Mouse (Mus musculus) frontal cortex, postnatal 14 days (tissue): ENCODE measurements around the gene Anapc7.
"Not testable (repeated sequence)": the region's sequence is repeated elsewhere in the genome, so short reads cannot be mapped to it uniquely, and the experiment has no call there.

ENCODE experiments used
- DNase-seq, 2 experiments: peaks; one replicate each; pipeline ENCODE4 v3.0.0; 2022; ENCODE audit warnings: low spot score in 2 of 2

Gene Anapc7

DNA sequence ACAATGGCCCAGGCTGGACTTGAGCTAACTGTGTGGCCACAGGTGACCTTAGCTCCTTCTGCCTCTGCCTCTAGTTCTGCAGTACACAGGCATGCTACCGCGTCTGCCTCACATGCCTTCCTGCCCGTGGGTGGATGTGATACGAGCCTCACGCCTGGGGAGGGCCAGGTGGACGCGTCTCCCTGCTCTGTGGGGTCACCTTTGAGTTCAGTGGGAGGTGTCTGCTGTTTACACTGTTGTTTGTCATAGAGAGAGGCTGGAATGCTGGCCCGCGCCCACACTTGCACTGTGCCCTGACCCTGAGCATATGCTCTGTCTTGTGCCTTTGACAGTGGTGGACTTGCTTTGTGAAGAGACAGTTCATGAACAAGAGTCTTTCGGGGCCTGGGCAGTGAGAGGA lies 16.0 kb upstream of the Anapc7 start:
- DNase-seq: no peak

DNA sequence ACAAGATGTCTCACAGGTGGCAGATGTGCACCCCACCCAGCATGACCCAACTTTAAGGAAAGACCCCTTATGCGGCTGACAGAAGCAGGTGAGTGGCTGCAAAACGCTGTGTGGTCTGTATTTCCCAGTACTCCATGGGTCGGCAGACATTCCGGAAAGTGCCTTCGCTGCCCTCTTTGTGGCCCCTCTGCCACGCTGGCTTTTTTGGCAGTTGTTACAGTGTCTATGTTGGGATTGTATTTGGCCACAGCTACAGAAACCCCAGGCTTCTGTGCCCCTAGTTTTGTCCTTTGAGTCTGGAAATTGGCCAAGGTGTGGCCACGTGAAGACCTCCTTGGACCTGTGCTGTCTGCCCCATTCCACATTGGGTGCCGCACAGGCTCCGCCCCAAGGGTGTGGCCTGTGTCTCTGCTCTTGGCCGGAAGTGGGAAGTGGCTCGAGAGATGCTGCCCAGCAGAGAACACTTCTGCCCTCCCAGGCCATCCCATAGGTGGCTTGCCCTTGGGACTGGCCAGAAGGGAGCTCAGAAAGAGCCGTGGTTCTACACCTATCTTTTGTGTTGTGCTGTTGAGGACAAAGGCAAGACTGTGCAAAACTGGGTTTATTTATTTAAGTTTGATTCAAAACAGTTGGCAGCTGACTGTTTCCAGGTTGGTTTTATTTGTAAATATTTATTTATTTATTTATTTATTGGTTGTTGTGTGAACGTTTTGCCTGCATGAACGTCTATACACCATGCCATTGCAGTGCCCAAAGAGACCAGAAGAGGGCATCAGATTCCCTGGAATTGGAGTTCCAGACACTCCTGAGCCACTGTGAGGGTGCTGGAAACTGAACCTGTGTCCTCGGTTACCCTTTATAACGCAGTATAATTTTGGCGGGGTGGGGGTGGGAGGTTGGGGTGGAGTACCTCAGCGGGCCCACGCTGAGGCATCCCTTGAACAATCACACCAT lies 11.5 kb upstream of the Anapc7 start:
- no peak for DNase-seq

DNA sequence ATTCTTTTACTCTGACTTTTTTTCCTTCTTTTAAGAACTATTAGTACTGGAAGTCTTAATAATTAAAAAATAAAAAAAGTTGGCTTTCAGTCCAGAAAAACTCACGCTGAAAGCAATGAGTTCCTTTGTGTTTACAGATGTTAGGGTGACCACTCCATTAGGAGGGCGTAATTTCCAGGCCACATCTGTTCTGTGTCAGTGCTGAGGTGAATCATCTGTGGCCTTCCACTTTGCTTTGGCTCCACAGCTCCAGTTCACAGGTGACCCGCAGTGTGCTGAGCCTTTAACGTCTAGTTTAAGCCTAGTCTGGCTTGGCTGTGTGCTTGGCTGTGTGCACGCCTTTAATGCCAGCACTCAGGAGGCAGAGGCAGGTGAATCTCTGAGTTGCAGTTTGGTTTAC lies 9.6 kb upstream of the Anapc7 start:
- no peak for DNase-seq

DNA sequence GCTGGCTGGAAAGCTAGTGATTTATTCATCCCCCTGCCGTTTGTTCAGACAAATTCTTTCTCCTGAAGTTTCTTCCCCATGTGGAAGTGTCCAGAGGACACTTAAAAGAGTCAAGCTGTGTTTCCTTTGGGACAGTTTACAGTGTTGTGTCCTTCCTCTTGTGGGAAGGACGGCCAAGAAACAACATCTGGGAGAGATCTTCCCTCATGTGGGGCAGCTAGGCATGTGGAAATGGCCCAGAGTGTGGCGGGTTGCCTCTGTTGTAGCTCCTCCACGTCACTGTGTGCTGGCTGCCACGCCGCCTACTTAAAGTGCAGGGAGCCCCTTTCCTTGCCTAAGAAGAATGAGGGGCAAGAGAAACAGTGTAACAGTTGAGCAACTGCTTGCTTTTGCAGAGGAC lies 8.7 kb upstream of the Anapc7 start:
- DNase-seq: no peak

DNA sequence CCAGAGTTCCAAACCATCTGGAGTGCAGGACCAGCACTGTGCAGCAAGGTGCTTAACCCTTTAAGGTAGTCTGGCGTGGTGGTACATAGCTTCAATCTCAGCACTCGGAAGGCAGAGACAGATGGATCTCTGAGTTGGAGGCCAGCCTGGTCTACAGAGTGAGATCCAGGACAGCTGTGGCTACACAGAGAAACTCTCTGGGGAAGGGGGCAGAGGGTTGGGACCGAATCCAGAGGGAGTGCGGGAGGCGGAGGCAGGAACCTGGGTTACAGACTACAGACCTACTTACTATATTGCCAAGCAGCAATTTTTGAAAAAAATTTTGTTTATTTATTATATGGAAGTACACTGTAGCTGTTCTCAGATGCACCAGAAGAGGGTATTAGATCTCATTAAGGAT lies 7.1 kb upstream of the Anapc7 start:
- no peak for DNase-seq

DNA sequence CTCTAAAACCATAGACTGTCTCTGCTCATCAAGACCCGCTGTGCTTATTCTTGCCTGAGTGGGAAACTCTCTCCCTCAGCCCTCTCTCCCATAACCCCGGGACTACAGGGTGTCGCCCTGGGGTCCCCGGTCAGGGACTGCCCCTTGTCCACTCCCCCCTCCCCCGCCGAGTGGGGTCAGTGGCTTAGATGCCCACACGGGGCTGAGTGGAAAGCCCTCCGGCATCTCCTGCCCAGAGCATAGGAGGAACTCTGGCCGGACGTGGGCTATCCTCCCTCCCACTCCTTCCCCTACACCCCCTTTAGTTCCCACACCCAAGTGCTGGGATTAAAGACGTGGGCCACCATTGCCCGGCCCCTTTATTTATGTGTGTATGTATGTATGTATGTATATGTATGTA lies 6.0 kb upstream of the Anapc7 start:
- DNase-seq: no peak

DNA sequence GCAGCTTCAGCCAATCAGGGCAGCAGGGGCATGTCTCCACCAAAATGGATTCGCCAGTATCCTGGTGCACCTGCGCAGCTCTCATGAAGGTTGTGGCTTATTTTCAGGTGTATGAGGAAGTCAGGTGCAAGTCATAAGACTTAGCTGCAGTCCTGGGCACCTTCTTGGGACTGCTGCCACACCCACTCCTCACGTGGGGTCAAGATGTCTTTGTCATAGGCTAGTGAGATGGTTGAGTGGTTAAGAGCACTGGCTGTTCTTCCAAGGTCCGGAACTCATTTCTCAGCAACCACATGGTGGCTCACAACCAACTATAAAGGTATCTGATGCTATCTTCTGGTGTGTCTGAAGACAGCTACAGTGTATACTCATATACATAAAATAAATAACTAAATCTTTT lies 817 bp upstream of the Anapc7 start:
- not testable (repeated sequence) for DNase-seq

DNA sequence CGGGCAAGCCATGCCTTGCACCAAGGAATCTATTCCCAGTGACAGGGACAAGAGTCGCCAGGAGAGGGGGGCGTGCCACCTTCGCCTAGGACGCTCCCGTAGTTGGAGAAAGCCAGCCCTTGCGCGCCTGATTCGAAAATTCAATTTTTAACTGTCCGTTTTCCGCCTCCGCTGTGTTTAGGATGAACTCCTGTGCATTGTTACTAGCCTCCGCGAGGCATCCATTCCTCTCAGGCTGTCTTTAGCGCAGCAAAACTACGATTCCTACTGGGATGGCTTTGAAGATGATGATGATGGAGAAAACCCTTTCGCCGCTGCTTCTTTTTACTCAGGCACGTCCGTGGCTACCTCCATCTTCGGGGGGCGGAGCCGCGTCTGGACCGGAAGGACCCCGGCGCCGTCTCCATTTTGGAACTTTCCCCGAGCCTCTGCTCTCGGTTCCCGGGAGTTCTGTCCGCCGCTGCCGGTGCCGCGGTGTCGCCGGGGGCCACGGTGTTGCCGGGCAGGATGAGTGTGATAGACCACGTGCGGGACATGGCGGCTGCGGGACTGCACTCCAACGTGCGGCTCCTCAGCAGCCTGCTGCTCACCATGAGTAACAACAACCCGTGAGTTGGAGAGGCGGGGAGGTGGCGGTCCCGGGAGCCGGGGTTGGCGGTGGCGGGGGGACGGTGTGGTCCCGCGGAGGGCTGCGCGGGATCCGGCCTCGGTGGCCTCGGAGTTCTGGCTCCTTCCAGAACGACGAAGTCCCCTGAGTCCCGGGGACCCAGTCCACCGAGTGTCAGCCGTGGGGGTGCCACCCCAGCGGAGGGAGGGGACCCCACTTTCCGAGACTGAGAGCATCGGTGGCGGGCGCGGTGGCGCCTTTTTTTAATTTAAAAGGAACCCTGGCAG lies 825 bp downstream of the Anapc7 start:
- peak; percentile 80 to 88 for DNase-seq

DNA sequence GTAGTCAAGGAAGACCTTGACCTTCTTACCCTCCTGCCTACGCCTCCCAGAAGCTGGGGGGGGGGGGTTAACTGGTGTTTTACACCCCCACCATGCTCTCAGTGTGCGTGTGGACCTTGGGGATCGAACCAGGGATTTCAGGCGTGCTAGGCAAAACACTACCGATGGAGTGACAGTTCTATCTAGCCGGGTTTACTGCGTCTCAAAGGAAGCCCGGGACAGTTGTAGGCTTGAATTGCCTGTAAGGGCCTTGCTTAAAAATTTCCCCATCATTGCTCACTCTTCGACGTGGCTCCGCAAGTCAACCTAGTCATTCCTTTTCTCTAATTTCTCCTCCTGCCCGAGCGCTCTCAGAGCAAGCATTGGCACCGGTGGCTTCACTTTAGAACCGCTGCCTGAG lies 1.6 kb downstream of the Anapc7 start:
- no peak for DNase-seq

DNA sequence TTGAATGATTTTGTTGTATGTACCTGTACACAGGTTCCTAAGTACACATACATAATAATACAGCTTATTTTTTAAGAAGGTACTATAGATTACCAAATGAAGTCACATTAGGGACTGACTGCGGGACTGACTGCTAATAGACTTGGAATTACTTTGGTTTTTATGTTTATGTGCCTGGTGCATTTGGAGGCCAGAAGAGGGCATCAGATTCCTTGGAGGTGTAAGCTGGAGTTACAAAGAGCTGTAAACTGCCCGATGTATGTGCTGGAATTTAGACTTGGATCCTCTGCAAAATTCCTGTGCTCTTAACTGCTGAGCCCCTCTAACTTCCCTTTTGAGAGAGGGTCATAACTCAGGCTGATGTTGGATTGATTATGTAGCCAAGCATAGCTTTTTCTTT lies 4.1 kb downstream of the Anapc7 start:
- DNase-seq: no peak

DNA sequence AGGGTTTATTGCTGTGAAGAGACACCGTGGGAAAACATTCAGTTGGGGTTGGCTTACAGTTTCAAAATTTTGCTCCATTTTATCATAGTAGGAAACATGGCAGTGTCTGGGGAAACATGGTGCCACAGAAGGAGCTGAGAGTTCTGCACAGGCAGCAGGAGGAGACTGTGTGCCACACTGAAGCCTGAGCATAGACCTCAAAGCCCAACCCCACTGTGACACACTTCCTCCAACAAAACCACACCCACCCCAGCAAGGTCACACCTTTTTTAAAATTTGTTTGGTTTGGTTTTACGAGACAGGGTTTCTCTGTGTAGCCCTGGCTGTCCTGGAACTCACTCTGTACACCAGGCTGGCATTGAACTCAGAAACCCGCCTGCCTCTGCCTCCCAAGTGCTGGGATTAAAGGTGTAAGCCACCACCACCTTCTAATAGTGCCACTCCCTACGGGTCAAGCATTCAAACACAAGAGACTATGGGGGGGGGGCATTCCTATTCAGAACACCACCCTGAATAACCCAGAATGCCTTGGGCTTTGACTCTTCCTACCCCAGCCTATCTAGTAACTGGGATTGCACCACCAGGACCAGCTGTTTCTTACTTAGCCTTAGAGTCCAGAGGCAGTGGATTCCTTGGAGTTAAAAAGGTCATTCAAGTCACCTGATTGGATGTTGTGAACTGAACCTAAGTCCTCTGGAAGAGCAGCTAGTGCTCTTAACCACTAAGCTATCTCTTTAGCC lies 8.7 kb downstream of the Anapc7 start:
- no peak for DNase-seq

DNA sequence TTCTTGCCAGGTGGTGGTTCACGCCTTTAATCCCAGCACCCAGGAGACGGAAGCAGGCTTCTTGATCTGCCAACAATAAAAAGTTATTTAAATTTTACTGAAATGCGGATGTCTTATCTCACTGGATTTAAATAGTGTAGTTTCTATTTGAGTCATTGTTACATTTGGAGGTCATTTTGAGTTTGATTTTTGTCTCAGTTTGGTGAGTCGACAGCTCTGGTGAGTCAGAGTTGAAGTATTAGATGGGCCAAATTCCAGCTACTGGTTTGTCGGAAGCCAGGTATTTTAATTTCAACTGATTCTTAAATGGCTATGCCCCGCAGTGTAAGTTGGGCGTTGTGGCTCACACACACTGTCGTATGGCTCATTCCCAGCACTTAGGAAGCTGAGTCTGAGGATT lies 9.7 kb downstream of the Anapc7 start:
- DNase-seq: no peak

DNA sequence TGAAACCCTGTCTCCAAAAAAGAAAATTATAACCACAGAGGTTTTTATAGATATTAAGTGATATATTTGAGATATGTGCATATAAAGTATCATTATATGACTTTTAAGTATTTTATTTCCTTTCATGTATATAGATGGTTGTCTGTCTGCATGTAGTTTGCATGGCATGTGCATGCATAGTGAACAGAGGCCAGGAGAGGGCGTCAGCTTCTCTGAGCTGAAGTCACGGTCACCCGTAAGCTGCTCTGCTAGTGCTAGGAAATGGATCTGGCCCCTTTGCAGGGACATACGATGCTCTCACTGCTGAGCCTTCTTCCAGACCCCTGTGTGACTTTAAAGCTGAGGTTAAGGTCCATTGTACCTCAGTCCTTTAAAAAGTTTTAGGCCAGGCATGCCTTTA lies 13.0 kb downstream of the Anapc7 start:
- no peak for DNase-seq

DNA sequence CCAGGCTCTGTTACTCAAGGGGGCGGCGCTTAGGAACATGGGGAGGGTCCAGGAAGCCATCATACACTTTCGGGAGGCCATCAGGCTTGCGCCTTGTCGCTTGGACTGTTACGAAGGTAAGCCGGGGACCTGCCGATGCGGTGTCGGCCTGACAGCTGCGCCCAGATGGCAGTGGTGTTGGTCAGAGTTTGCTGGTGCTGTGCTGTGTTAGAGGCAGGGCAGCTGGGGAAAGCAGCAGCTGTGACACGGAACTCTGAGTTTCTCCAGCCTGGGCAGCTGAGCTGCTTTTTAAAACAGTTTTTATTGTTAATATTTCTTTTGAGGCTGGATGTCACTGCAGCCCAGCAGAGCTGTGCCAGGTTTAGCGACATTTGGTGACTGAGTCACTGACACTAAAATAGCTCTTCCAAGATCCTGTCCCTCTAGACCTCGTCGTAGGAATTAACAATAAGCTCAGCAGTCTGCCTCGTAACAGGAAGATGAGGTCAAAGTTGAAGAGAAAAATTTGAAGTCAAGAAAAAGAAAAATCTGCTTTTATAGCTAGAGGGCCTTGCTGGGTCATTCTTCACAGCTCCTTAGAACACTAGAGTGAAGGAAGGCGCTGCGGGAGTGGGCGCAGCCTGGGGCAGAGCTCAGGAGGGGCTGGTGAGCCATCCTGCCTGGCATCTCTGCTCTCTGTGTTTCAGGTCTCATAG lies 18.1 kb downstream of the Anapc7 start:
- no peak for DNase-seq

DNA sequence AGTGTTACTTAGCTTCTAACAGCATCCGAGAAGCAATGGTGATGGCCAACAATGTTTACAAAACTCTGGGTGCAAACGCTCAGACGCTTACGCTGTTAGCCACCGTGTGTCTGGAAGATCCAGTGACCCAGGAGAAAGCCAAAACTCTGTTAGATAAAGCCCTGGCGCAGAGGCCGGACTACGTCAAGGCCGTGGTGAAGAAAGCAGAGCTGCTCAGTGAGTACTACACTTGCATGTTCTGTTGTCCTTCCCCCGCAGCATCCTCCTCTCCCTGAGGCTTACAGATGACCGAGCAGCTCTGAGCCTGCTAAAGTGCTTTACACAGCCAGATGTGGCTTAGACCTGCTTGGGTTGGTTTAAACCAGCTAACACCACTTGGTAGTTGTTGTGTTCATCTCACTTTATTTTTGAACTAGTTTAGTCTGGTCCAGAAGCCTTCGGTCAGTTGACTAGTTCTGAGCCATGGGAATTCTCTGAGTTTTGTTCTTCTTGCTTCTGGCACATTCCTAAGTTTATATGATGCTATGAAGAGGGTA lies 18.7 kb downstream of the Anapc7 start:
- DNase-seq: no peak

DNA sequence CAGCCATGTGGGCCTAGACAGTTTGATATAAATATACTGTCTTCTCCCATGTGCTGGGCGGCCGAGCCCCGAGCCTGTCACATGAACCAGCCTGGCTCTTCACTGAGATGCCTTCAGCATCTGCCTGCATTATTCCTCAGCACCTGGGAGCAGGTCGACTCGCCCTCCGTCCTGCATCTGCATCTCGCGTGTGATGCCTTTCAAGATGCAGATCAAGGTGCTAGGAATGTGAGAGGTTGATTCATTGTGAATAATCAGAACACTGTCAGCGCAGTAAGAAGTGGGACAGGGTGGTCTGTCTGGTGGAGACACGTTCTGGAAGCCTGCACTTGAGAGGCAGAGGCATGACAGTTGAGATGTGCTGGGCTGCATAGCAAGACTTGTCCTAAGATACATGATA lies 23.0 kb downstream of the Anapc7 start:
- DNase-seq: no peak

DNA sequence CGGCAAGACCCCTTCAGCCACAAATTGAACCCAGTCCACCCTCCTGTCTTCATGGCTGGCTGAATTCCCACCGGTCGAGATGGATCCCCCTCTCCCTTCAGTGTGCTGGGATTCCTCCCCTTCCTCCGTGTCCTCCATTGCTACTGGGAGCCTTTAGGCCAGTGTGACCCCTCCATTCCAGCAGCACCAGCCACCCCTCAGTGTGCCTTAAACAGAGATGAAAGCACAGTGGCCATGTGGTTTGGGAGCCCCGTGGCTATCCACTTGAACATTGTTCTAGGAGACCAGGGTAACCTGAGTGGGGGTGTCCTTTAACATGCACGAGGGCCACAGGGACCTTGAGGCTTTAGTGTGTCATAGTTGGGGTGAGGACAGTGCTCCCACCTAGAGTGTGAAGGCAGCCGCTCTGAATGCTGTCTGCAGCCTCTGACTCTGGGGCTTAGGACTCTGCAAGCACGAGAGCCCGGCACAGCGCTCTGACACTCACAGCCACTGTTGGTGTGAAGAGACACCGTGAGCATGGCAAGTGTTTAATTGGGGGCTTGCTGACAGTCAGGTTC lies 23.6 kb downstream of the Anapc7 start:
- DNase-seq: no peak

DNA sequence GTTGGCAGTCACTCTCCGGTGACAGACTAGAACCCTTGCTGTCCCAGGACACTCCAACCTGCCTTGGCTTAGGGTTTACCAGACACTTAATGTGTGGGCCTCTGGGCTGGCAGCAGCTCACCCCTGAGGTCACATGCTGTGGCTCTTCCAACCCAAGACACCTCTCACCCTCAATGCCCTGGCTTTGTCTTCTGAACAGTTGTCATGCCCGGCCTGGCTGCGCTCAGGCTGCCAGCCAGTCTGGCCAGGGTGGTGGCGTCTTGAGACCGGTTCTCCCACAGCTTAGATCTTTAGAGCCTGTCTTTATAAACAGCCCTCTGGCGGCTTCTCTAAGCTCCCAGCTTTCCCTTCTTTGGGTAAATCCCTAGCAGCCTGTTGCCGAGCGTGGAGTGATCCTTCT lies 26.4 kb downstream of the Anapc7 start:
- DNase-seq: no peak

DNA sequence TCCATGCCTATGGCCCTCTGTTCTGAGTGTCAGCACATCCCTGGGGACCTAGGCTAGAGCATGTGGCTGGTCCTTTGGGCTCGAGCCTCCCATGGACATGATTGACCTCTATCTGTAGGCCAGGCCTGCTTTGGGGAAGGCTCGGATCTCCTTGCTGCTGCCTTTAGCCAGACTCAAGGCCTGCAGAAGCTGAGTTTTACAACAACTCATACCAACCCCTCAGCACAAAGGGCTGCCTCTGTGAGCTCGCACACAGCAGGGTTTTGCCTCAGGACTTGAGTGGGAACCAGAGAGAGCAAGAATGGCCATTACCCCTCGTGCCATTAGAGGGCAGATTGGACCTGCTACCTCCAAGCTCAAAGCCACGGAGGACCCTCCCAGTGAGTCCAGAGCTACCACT lies 27.4 kb downstream of the Anapc7 start:
- no peak for DNase-seq

DNA sequence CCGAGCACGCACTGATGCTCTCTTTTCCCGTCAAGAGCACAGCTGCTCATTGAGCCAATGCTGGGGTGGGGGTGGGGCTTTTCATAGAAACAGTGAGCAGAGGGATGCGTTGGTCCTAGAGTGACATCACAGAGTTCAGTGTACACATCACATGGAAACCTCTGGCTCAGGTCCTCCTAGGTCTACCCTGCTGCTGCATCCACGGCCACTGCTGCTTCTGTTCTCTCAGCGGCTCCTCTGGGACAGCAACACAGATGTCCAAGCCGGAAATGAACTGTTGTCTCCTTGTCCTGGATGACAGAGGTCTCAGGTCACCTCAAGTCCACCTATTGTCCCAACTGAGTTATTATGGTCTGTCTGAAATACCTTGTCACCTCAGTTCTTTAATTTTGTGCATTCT lies 28.5 kb downstream of the Anapc7 start:
- DNase-seq: no peak

DNA sequence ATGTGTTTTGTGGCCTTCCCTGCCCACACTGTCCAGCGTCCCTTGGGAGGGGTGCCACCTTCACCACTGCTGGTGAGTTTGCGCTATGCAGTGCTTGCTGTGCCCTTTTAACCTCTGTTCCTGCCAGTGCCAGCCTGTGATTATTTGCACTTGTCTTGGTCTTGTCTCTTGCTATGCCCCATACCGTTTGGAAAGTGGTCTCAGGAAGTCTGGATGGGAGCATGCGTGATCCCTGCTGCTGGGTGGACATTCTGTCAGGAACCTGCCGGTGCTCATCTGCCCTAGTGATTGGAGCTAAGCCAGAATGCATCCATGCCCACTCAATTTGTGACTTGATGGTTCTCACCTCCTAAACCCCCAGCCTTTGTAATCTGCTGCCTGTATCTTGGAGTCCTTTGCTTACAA lies 29.4 kb downstream of the Anapc7 start:
- no peak for DNase-seq
